Mouse (Mus musculus) cortical plate, adult 2 months (tissue): ENCODE measurements around the gene Rph3al. TPM values are rescaled to one million over a fixed set of nuclear protein-coding genes. Genes with fewer than 3 reads are reported as not detected.

Experiments
- H3K27ac ChIP-seq: fragments of 200-500 bp; 2 replicates; pipeline ENCODE4 v1.5.1; 2012; ENCODE audit warnings: low read length, control low read depth, inconsistent platforms; ENCODE audit not compliant: insufficient read depth
- H3K4me1 ChIP-seq: fragments of 200-500 bp; 2 replicates; pipeline ENCODE4 v1.6.1; 2011; ENCODE audit warnings: low read length; ENCODE audit not compliant: control insufficient read depth, insufficient read depth
- H3K4me3 ChIP-seq: fragments of 200-500 bp; 2 replicates; pipeline ENCODE4 v1.5.1; 2011; ENCODE audit warnings: mild to moderate bottlenecking, low read length, control low read depth; ENCODE audit not compliant: insufficient read depth
- CTCF ChIP-seq: fragments of 200-500 bp; IDR thresholded peaks from 2 replicates; pipeline ENCODE4 v1.5.1; 2011; ENCODE audit warnings: mild to moderate bottlenecking, control low read depth, low read length; ENCODE audit not compliant: insufficient read depth; ENCODE audit errors: extremely low read depth
- POLR2A ChIP-seq: fragments of 200-500 bp; IDR thresholded peaks from 2 replicates; pipeline ENCODE4 v1.6.1; 2011; ENCODE audit warnings: mild to moderate bottlenecking, low read length, control low read depth; ENCODE audit not compliant: insufficient read depth; ENCODE audit errors: extremely low read depth
- polyA plus RNA-seq: library from polyadenylated mRNA; depleted of rRNA; stranded (reverse); fragments of >200 nt; gene quantifications from 2 replicates; pipeline ENCODE4 v1.2.3, GENCODE M21; 2012

Gene Rph3al
- polyA plus RNA-seq, 1 experiment, result 1.7 TPM

DNA sequence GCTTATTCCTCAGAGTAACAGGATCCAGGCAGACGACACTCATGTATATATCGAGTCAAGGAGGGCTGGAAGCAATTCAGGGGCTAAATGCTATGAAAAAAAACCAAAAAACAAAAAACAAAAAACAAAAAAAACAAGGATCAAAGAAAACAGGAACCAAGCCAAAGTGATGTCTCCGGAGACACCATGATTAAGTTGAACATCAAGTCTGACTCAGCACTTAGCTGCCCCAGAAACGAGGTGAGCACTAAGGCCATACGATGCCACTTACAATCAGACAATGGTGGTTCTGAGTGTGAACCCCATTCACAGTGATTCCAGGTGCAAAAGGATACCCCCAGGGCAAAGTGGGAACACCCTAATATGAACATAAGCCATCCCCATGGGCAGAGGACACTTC lies 13.7 kb upstream of the Rph3al start:
- TF ChIP-seq CTCF, result no peak
- no peak for TF ChIP-seq POLR2A
- H3K27ac ChIP-seq, result no peak overlapping the region
- H3K4me1 ChIP-seq, result no peaks in the 10 kb centered on the region
- H3K4me3 ChIP-seq, result no peak overlapping the region

GRCm38 (mm10) chr11:75950459-75950858 lies 12.2 kb upstream of the Rph3al start:
- TF ChIP-seq POLR2A (no peak), CTCF (no peak)
- Histone ChIP-seq H3K27ac (no peak overlapping the region), H3K4me1 (no peaks in the 10 kb centered on the region), H3K4me3 (no peak overlapping the region)

DNA sequence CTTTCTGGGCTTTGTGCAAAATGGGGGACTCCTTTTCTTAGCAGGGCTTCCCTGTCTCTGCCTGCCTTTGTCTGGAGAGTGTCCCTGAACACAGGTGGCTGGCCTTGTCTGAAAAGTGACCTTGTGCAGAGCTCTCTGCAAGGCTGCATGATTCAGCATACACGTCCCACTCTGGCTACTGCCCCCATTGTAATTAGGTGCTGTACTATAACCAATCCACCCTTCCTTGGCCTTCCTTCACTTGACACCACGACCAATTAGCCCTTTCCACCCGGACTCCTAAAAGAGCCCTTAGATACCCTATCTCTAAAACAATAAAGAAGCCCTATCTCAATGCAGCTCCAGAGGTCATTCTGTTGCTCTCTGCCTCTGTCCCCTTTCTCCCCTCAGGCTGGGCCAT lies 10.6 kb upstream of the Rph3al start:
- TF ChIP-seq CTCF, result no peak
- TF ChIP-seq POLR2A, result no peak
- no peak overlapping the region for H3K4me3 ChIP-seq

DNA sequence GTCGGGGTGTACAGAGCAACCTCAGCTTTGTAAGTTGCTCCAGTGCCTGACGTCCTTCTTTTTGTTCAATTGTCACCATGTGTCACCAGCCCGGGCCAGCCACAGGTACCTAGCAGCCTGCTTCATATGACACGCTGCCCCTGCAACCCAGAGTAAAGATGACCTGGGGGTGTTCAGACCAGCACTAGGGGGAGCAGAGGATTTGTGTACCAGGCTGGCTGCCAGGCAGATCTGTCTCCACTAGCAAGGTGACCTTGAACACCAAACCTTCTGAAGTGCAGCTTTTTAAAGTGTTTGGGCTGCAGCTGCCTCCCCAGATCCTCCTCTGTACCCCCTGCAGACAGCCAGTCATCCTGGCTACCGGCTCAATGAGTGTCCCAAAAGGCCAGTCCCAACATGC lies 9.0 kb upstream of the Rph3al start:
- Histone ChIP-seq H3K4me3 (no peak overlapping the region), H3K4me1 (no peaks in the 10 kb centered on the region), H3K27ac (no peak overlapping the region)
- no peak for TF ChIP-seq CTCF
- TF ChIP-seq POLR2A, result no peak

More for the DNA sequence above, 10.6 kb upstream of the Rph3al start:
- Histone ChIP-seq H3K27ac (no peak overlapping the region), H3K4me1 (no peaks in the 10 kb centered on the region)

- TF ChIP-seq CTCF, result no peak
- no peak for TF ChIP-seq POLR2A
- Histone ChIP-seq H3K4me3 (no peak overlapping the region), H3K27ac (no peak overlapping the region), H3K4me1 (no peaks in the 10 kb centered on the region)
Observed at GRCm38 (mm10) chr11:75945805-75946450, 7.7 kb upstream of the Rph3al start.

DNA sequence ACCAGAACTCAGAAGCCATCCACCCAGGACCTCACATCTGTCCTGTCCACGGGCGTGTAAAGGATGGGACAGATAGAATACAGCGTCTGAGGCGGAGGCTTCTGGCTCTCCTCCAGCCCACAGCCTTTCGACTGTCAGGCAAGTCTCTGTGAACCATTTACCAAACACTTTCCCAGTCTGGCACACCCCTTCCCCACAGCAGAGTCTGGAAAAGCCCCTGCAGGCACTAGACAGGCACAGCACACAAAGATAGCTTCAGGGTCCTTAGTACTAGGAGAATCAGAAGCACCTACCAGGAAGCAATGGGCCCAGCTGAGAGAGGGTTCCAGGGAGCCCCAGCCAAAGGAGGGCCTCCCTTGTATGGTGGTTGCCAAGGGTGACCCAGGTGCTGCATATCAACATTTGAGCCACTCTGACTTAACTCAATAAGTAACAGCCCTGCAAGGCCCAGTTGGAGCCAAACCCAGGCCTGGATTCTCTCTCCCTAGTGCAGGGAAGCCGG lies 808 bp downstream of the Rph3al start:
- no peak overlapping the region for H3K27ac ChIP-seq
- H3K4me3 ChIP-seq, result no peak overlapping the region
- no peaks in the 10 kb centered on the region for H3K4me1 ChIP-seq
- TF ChIP-seq CTCF (no peak), POLR2A (no peak)

DNA sequence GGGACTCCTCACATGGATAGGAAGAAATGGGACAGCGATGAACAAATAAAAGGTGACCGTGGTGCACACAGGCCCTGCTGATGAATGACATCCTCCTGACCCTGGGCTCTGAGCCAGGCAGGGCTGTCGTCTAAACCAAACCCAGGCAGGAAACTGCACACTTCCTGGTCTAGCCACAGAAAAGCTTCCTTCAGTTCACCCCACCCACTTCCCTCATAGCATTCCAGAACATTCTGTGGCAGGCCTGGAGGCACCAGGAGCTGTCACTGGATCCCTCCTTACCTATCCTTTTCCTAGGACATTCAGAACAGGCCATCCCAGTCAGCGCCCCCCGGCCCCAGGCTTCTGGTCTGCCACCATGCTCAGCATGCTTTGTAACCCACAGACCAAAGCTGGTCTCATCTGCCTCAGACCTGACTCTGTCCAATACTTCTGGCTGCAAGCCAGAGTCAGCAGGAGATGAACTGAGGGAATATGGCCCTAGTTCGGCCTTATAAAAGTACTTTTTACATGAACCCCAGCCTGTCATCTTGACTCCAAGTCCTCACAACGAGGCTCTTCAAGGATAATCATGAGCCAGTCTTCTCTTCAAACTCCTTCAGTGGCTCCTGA lies 2.3 kb downstream of the Rph3al start:
- TF ChIP-seq CTCF (no peak), POLR2A (no peak)
- Histone ChIP-seq H3K4me3 (no peak overlapping the region), H3K4me1 (no peaks in the 10 kb centered on the region), H3K27ac (peak overlapping the region; percentile 89)

DNA sequence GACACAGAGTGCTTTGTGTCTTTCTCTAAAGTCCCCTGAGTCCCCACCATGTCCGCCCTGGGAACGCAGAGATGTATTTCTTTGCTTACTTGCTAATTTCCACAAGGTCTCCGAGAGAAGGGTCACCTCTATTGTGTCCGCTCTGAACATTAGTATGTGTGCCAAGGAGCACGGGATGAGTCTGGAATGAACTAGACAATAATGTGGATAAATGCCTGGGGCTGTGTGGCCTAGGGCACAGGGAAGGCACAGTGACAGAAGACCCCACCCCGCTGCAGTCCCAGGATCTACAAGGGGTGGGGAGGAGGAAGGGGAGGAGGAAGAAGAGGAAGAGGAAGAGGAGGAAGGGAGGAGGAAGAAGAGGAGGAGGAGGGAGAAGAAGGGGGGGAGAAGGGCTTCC lies 3.8 kb downstream of the Rph3al start:
- Histone ChIP-seq H3K27ac (no peak overlapping the region), H3K4me1 (no peaks in the 10 kb centered on the region), H3K4me3 (no peak overlapping the region)
- TF ChIP-seq POLR2A (no peak), CTCF (no peak)

DNA sequence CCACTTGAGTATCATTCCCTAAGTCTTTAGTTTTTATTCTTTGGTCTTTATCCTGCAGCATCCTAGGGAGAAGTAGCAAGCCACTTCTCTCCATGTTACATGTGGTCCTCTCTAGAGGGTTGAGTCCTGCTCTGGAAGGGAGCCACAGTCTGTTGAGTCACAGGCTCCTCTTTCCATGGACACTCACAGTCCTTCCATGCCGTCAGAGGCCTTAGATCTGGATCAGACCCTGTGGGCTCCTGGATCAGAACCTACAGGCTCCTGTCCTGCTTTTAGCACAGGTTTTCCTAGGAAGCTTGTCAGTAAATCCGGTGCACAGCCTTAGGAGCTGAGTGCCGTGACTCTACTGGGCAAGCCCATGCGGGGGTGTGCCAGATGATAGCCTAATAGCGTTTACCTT lies 4.9 kb downstream of the Rph3al start:
- no peaks in the 10 kb centered on the region for H3K4me1 ChIP-seq
- H3K27ac ChIP-seq, result no peak overlapping the region
- H3K4me3 ChIP-seq, result no peak overlapping the region
- no peak for TF ChIP-seq POLR2A
- TF ChIP-seq CTCF, result no peak
